Mouse (Mus musculus): Measurements from ENCODE around the gene Stard10. TPM values are rescaled to one million over a fixed set of nuclear protein-coding genes. Genes with fewer than 3 reads are reported as not detected.

The Stard10 gene
- total and polyA plus RNA-seq, 2 experiments from 2014 or later, result 17.2 to 39.3 TPM

GRCm38 (mm10) chr7:101391909-101392479 is 75.1 kb downstream of the Stard10 start:
- no peak for TF ChIP-seq CTCF (IDR thresholded peaks at IDR 0.05; ENCODE audit: low read depth)
- Histone ChIP-seq H3K27ac (no peak overlapping the region), H3K4me2 (ENCODE audit: low read depth, low read length) (no peak overlapping the region), H3K9me3 (ENCODE audit: low read length) (no peaks in the 10 kb centered on the region), H3K9ac (replicated peaks; ENCODE audit: low read length) (no peak overlapping the region), H3K27me3 (ENCODE audit: insufficient read depth, low read length) (no peaks in the 10 kb centered on the region), H3K4me1 (ENCODE audit: insufficient read depth, low read length) (0 out of 2 replicates have a peak, but pooled peaks cover 3% of the 10 kb centered on the region), H3K4me3 (ENCODE audit: low read length) (no peak overlapping the region), H3K36me3 (ENCODE audit: insufficient read depth, low read length) (0 out of 2 replicates have a peak, but pooled peaks cover 4% of the 10 kb centered on the region)
- WGBS, result 81% methylated on average over 4 of the region's 4 CpGs
- ATAC-seq, result no peak
- no peak for DNase-seq (ENCODE audit: low spot score)

DNA sequence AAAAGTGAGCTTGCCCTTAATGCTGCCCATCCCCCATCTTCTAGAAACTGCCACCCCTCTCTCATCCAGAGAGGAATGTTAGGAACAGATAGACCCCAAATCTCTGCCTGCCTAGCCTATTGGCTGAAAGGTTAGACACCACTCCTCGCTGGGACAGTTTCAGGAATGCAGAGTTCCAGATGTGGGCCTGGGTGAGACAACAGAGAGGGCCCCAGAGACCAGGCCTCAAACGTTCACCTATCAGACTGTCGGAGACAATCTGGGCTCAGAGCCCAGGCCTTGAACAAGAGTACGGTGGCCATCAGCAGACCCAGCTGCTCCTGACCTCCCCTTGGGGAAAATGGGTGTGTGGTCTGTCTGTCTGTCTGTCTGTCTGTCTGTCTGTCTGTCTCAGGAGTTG is 76.1 kb downstream of the Stard10 start:
- no peaks in the 10 kb centered on the region for H3K9me3 ChIP-seq (ENCODE audit: low read length)
- no peak overlapping the region for H3K9ac ChIP-seq (replicated peaks; ENCODE audit: low read length)
- ATAC-seq, result no peak
- DNase-seq (ENCODE audit: low spot score), result no peak
- peak overlapping the region; percentile 32; the same call in 1 of the 2 replicates for H3K27ac ChIP-seq
- H3K27me3 ChIP-seq (ENCODE audit: insufficient read depth, low read length), result no peaks in the 10 kb centered on the region
- 0 out of 2 replicates have a peak, but pooled peaks cover 4% of the 10 kb centered on the region for H3K36me3 ChIP-seq (ENCODE audit: insufficient read depth, low read length)
- 50% methylated on average over 4 of the region's 4 CpGs for WGBS
- no peak for TF ChIP-seq CTCF (IDR thresholded peaks at IDR 0.05; ENCODE audit: low read depth)
- no peak overlapping the region for H3K4me3 ChIP-seq (ENCODE audit: low read length)
- H3K4me2 ChIP-seq (ENCODE audit: low read depth, low read length), result no peak overlapping the region
- H3K4me1 ChIP-seq (ENCODE audit: insufficient read depth, low read length), result 0 out of 2 replicates have a peak, but pooled peaks cover 3% of the 10 kb centered on the region

GRCm38 (mm10) chr7:101393694-101394504 is 77.0 kb downstream of the Stard10 start:
- H3K27me3 ChIP-seq (ENCODE audit: insufficient read depth, low read length), result no peaks in the 10 kb centered on the region
- no peak for TF ChIP-seq CTCF (IDR thresholded peaks at IDR 0.05; ENCODE audit: low read depth)
- ATAC-seq, result peak; percentile 25
- H3K9me3 ChIP-seq (ENCODE audit: low read length), result no peaks in the 10 kb centered on the region
- 0 out of 2 replicates have a peak, but pooled peaks cover 3% of the 10 kb centered on the region for H3K4me1 ChIP-seq (ENCODE audit: insufficient read depth, low read length)
- H3K9ac ChIP-seq (replicated peaks; ENCODE audit: low read length), result no peak overlapping the region
- H3K4me2 ChIP-seq (ENCODE audit: low read depth, low read length), result no peak overlapping the region; the same call in 1 of the 2 replicates
- 47% methylated on average over 8 of the region's 8 CpGs for WGBS
- H3K27ac ChIP-seq, result peak overlapping the region; percentile 32; the same call in 1 of the 2 replicates
- no peak overlapping the region for H3K4me3 ChIP-seq (ENCODE audit: low read length)
- DNase-seq (ENCODE audit: low spot score), result no peak
- H3K36me3 ChIP-seq (ENCODE audit: insufficient read depth, low read length), result 0 out of 2 replicates have a peak, but pooled peaks cover 4% of the 10 kb centered on the region

DNA sequence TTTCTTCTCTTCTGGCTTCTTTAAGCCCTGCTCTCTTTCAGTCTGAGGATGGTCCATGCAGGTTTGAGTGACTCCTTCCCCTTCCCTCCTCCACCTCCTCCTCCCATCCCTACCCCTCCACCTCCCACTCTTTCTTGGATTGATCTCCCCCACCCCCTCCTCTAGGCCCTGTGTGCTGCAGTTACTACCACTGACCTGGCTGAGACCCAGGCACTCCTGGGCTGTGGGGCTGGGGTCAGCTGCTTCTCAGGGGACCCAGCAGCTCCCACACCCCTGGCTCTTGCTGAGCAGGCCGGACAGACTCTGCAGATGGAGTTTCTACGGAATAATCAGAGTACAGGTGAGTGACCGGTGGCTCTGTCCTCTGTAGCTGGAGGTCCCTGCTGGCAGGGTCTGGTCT is 77.7 kb downstream of the Stard10 start:
- WGBS, result 75% methylated on average over 3 of the region's 3 CpGs
- Histone ChIP-seq H3K4me1 (ENCODE audit: insufficient read depth, low read length) (0 out of 2 replicates have a peak, but pooled peaks cover 3% of the 10 kb centered on the region), H3K36me3 (ENCODE audit: insufficient read depth, low read length) (0 out of 2 replicates have a peak, but pooled peaks cover 4% of the 10 kb centered on the region), H3K9ac (replicated peaks; ENCODE audit: low read length) (no peak overlapping the region), H3K9me3 (ENCODE audit: low read length) (no peaks in the 10 kb centered on the region), H3K27me3 (ENCODE audit: insufficient read depth, low read length) (no peaks in the 10 kb centered on the region), H3K4me2 (ENCODE audit: low read depth, low read length) (no peak overlapping the region; the same call in 1 of the 2 replicates), H3K27ac (no peak overlapping the region), H3K4me3 (ENCODE audit: low read length) (no peak overlapping the region)
- no peak for TF ChIP-seq CTCF (IDR thresholded peaks at IDR 0.05; ENCODE audit: low read depth)
- no peak for DNase-seq (ENCODE audit: low spot score)
- no peak for ATAC-seq

DNA sequence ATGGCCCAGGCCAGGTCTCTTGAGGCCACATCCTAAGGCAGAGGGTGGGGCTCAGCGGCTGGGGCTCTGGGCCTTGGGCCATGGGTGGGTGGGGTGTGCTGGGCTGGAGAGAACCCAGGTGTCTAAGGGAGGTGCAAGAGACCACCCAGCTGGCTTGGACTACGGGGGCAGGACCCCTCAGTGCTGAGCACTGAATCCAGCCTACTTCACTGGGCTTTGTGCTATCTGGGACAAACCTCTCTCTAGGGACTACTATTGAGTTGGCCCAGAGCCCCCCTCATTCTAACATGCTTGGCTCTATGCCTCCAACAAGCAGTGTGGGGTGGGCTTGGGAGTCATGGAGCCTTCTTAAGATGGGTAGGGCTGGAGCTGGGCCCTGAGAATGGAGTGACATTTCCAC is 78.6 kb downstream of the Stard10 start:
- H3K9me3 ChIP-seq (ENCODE audit: low read length), result no peaks in the 10 kb centered on the region
- DNase-seq (ENCODE audit: low spot score) (no peak), ATAC-seq (no peak)
- H3K36me3 ChIP-seq (ENCODE audit: insufficient read depth, low read length), result peaks cover 3% of the 10 kb centered on the region; the same call in 1 of the 2 replicates
- no peak for TF ChIP-seq CTCF (IDR thresholded peaks at IDR 0.05; ENCODE audit: low read depth)
- no peak overlapping the region for H3K4me3 ChIP-seq (ENCODE audit: low read length)
- H3K27ac ChIP-seq, result no peak overlapping the region
- H3K4me2 ChIP-seq (ENCODE audit: low read depth, low read length), result no peak overlapping the region
- no peak overlapping the region for H3K9ac ChIP-seq (replicated peaks; ENCODE audit: low read length)
- 64% methylated on average over 2 of the region's 2 CpGs for WGBS
- H3K27me3 ChIP-seq (ENCODE audit: insufficient read depth, low read length), result no peaks in the 10 kb centered on the region
- H3K4me1 ChIP-seq (ENCODE audit: insufficient read depth, low read length), result 0 out of 2 replicates have a peak, but pooled peaks cover 3% of the 10 kb centered on the region

Other genes starting within 250 kb of the Stard10 start
- 42.9 and 43.1 TPM in 2 replicates for gene Fchsd2, start 224.2 kb upstream of the Stard10 start, total RNA-seq (2014; rRNA removed)
- gene Fchsd2, start 224.2 kb upstream of the Stard10 start, polyA plus RNA-seq (2015; fragmentation: Nextera tagmentation; extraction: Ambion mirVana), result 32.1 and 34.2 TPM in 2 replicates
- gene Atg16l2, start 14.8 kb upstream of the Stard10 start, total RNA-seq (2014; rRNA removed), result 16.9 and 49.3 TPM in 2 replicates
- gene Atg16l2, start 14.8 kb upstream of the Stard10 start, polyA plus RNA-seq (2015; fragmentation: Nextera tagmentation; extraction: Ambion mirVana), result 18.8 and 20.6 TPM in 2 replicates
- 19.2 and 44.0 TPM in 2 replicates for gene Arap1, start 31.0 kb downstream of the Stard10 start, total RNA-seq (2014; rRNA removed)
- gene Arap1, start 31.0 kb downstream of the Stard10 start, polyA plus RNA-seq (2015; fragmentation: Nextera tagmentation; extraction: Ambion mirVana), result 9.2 and 10.5 TPM in 2 replicates
- not detected in 2 replicates for gene Gm45837, start 93.8 kb downstream of the Stard10 start, total RNA-seq (2014; rRNA removed)
- gene Gm45837, start 93.8 kb downstream of the Stard10 start, polyA plus RNA-seq (2015; fragmentation: Nextera tagmentation; extraction: Ambion mirVana), result not detected in 2 replicates
- gene Pde2a, start 104.6 kb downstream of the Stard10 start, total RNA-seq (2014; rRNA removed), result 54.4 and 55.8 TPM in 2 replicates
- 26.7 and 27.1 TPM in 2 replicates for gene Pde2a, start 104.6 kb downstream of the Stard10 start, polyA plus RNA-seq (2015; fragmentation: Nextera tagmentation; extraction: Ambion mirVana)

Data from hindbrain, postnatal 0 days (tissue).